Mouse (Mus musculus): Measurements from ENCODE around the gene Pitpnm2.

- TF ChIP-seq CTCF (IDR thresholded peaks at IDR 0.05) (no peak), EP300 (IDR thresholded peaks at IDR 0.05) (no peak)
Observed at GRCm38 (mm10) chr5:124077241-124077640, 172.3 kb downstream of the Pitpnm2 start.

Measured in lung, postnatal 0 days (tissue).